ENCODE assay signal across 11 mouse cellular contexts in the genomic region with DNA sequence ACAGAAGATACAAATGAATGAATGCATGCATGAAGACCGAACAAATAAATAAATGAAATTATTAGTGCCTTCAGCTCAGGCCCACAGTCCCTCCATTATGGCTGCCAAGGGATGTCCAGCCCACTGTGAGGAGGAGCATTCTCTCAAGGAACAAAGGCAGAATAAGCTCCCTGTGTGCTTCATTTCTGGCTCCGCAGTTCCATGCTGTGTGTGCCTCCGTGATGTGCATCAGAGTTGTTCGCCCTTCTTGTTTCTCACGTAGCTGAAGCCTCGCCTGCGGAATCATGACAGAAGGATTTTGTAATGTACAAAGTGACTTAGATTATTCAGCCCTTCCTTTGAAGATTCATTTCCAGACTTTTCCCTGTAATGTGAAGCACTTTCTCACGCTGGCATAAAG.
"Had no signal": no experiment of that assay in that cellular context is flagged by ENCODE, and none has a peak within 500 bp of the region (broad histone marks: within the 10 kb centered on the region; RNA-seq: fewer than 3 reads in every experiment).

No protein-coding gene starts in this region.

- H3K4me2 ChIP-seq: liver, embryonic 13.5 days had no signal

- DNase-seq: kidney, adult 2 months; kidney, postnatal 25 days; liver, embryonic 13.5 days; lung, adult 2 months; lung, postnatal 14 days; lung, postnatal 4 days; midbrain, embryonic 14.5 days; thymus, adult 18-20 months; thymus, postnatal 36 days had no signal

- ATAC-seq: intestine, postnatal 0 days had no signal

- H3K4me3 ChIP-seq: liver, embryonic 13.5 days had no signal

- H3K27ac ChIP-seq: kidney, postnatal 0 days; liver, embryonic 13.5 days had no signal

- H3K36me3 ChIP-seq: liver, embryonic 13.5 days had no signal

- H3K9ac ChIP-seq: liver, embryonic 13.5 days had no signal

- H3K9me3 ChIP-seq: liver, embryonic 13.5 days had no signal

- H3K27me3 ChIP-seq: liver, embryonic 13.5 days had no signal
